Mouse (Mus musculus) gastrocnemius, postnatal 4 days (tissue): ENCODE measurements around the gene Btbd35f1. TPM values are rescaled to one million over a fixed set of nuclear protein-coding genes. Genes with fewer than 3 reads are reported as not detected.
"Not testable (repeated sequence)": the region's sequence is repeated elsewhere in the genome, so short reads cannot be mapped to it uniquely, and the experiment has no call there.

ENCODE experiments used
- DNase-seq, 2 experiments: peaks; one replicate each; pipeline ENCODE4 v3.0.0; 2021 to 2022; ENCODE audit warnings: low spot score in 2 of 2, mixed read lengths in 2 of 2
- long read RNA-seq, 2 experiments: library from polyadenylated mRNA; stranded (forward); transcript quantifications; one replicate each; pipeline ENCODE4 v2.0.0; 2021
- total RNA-seq, 2 experiments: library from RNA; stranded (reverse); gene quantifications; 2 replicates each; pipeline ENCODE4 v1.2.3; 2021

The Btbd35f1 gene
- not detected for total RNA-seq
- long read RNA-seq, experiment 1: 0 reads
- long read RNA-seq, experiment 2: 0 reads

DNA sequence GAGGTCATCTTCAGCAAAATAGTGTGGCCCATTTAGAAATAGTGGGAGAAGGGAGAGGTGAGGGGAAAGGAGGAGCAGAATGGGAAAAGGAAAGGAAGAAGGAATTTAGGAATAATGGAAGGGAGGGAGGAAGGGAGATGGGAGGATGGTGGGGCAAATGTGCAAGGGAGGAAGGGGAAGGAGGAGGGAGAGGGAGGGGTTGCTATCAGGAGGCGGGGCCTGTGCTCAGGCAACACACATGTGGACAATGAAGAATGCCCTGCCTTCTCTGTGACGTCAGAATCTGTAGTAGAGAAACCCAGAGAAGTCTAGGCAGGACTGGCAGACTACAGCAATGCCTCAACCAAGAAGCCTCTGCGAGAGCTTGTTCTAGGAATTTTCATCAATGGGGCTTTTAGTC, at the start of gene Btbd35f1:
TSS of gene Btbd35f1 (plus strand) at position 301 of the 400 bp plus-strand sequence.
- DNase-seq: not testable (repeated sequence)

DNA sequence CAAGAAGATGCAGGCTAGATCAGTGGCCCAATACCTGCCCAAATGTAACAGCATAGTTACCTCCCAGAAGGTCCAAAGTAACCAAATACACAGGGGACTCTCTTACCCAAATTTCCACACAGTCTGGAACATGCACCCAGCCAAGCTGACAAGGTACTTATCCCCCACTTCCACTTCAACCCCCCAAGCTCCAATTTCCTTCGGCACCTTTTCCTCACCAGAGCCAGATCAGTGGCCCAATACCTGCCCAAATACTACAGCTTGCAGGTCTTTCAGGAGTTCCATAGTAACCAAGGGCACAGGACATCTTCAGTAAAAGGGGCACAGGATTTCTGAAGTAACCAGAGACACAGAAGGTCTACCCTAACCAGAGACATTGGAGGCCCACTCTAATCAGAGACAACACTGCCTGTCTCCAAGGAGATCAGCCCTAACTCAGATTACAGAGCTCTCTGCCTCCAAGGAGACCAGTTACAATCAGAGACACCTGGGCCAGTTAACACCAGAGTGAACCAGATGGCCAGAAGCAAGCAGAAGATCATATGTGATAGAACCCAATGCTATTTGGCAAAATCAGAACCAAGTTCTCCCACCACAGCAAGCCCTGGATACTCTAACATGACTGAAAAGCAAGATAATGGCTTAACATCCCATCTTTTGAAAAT, 31.2 kb downstream of the Btbd35f1 start:
- not testable (repeated sequence) for DNase-seq

DNA sequence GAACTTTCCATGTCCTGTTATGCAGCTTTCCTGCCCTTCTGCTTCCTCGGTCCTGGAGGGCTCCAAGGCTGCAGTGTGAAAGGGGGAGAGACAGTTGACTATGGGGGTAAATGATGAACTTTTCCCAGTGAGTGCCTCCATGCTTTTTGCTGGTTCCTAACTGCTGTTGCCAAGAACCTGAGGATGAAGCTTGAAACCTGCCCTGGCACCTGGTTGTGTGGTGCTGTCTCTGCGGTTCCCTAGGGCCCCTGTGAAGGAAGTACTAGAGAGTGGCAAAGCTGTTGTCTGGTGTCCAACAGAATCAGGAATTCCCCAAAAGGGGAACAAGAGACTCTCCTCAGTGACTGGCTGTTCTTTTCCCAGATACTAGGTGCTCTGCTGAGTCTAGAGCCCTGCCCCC, 41.2 kb downstream of the Btbd35f1 start:
- not testable (repeated sequence) for DNase-seq

DNA sequence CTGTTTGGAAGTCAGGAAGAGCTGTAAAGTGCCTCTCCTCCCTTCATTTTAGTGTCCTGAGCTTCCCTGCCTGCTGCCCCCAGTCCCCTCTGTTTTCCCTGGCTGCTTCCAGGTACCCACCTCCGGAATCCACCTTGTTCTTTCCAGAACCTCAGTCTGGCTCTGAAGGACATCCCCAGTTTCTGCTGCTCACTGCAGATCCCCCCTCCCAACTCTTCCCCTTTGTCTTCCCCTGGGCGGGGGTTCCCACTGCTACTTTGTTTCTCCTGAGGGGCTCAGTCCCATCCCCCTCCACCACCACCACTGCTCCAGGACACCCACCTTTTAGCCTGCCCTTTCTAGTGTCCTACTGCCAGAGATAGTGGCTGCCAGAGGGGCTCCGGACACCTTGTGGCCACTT, 41.6 kb downstream of the Btbd35f1 start:
- not testable (repeated sequence) for DNase-seq

Other genes starting within 250 kb of the Btbd35f1 start
- not detected for gene Gm5926, start 90.7 kb downstream of the Btbd35f1 start, total RNA-seq
- gene Btbd35f21, start 166.1 kb downstream of the Btbd35f1 start, total RNA-seq: not detected